Comparison of ENCODE assay signal across 13 mouse cellular contexts in the genomic region with DNA sequence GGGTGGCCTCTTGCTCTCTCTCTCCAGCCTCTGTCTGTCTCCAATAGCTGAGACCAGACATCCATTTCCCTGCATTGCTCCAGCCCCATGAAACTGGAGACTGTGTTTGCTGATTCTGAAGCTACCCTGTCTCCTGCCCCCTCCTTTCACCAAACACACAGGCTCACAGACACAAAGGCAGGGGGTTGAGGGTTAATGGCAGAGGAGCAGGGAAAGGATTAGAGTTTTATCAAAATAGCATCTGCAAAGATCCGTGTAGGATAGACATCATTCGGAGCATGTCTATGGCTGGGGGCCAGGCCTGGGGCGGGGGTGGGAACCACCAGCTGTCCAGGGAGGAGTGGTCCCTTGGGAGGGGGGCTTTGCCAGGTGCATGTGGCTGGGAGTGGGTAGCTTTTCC.
DNase-seq lines count a peak whose midpoint lies in the region; ATAC-seq and TF ChIP-seq lines count a peak whose summit lies in the region.
"Had no signal": no experiment of that assay in that cellular context is flagged by ENCODE, and none has a peak within 500 bp of the region (broad histone marks: within the 10 kb centered on the region; RNA-seq: fewer than 3 reads in every experiment).

No protein-coding gene starts in this region.

- peak; percentile 89 for ATAC-seq in embryonic facial prominence, embryonic 11.5 days (replicated peaks; ENCODE audit: insufficient number of reproducible peaks, low FRiP score, low TSS enrichment, low read depth)
- ATAC-seq in limb, embryonic 14.5 days (ENCODE audit: low FRiP score, low read depth): peak; percentile 78

- H3K4me1 ChIP-seq in heart, adult 2 months (ENCODE audit: control insufficient read depth, insufficient read depth, low read length): no peaks in the 10 kb centered on the region
- no peaks in the 10 kb centered on the region for H3K4me1 ChIP-seq in embryonic facial prominence, embryonic 11.5 days (ENCODE audit: control insufficient read depth, insufficient read depth, low read length)
- H3K4me1 ChIP-seq in limb, embryonic 14.5 days (ENCODE audit: control insufficient read depth, insufficient read depth, low read length): peaks cover 19% of the 10 kb centered on the region
- H3K4me1 ChIP-seq: megakaryocyte, embryonic 14.5 days had no signal

- H3K9me3 ChIP-seq in embryonic facial prominence, embryonic 11.5 days (replicated peaks; ENCODE audit: control insufficient read depth, low read length): no peaks in the 10 kb centered on the region
- no peaks in the 10 kb centered on the region for H3K9me3 ChIP-seq in limb, embryonic 14.5 days (ENCODE audit: control insufficient read depth, low read length)
- H3K9me3 ChIP-seq: heart, embryonic 12.5 days had no signal

- H3K4me2 ChIP-seq in embryonic facial prominence, embryonic 11.5 days (ENCODE audit: low read depth, low read length): no peak overlapping the region
- no peak overlapping the region for H3K4me2 ChIP-seq in limb, embryonic 14.5 days (replicated peaks; ENCODE audit: low read depth, low read length, severe bottlenecking)
- H3K4me2 ChIP-seq: heart, embryonic 12.5 days had no signal

- H3K9ac ChIP-seq in heart, adult 2 months (ENCODE audit: low read depth, low read length): no peak overlapping the region
- no peak overlapping the region for H3K9ac ChIP-seq in embryonic facial prominence, embryonic 11.5 days (replicated peaks; ENCODE audit: low read length)
- no peak overlapping the region for H3K9ac ChIP-seq in limb, embryonic 14.5 days (ENCODE audit: low read depth, low read length, severe bottlenecking)
- H3K9ac ChIP-seq: heart, embryonic 12.5 days; liver, embryonic 14.5 days had no signal

- no peak overlapping the region for H3K27ac ChIP-seq in heart, adult 2 months
- no peak overlapping the region for H3K27ac ChIP-seq in embryonic facial prominence, embryonic 11.5 days (replicated peaks; ENCODE audit: low read depth, low read length)
- H3K27ac ChIP-seq in limb, embryonic 14.5 days (replicated peaks; ENCODE audit: low read depth, low read length): no peak overlapping the region; the same call in 1 of the 2 replicates
- H3K27ac ChIP-seq: liver, embryonic 14.5 days had no signal

- H3K27me3 ChIP-seq in heart, adult 2 months (ENCODE audit: control insufficient read depth, insufficient read depth, low read length): no peaks in the 10 kb centered on the region
- no peaks in the 10 kb centered on the region for H3K27me3 ChIP-seq in embryonic facial prominence, embryonic 11.5 days (ENCODE audit: control insufficient read depth, insufficient read depth, low read length)
- H3K27me3 ChIP-seq in limb, embryonic 14.5 days (ENCODE audit: control insufficient read depth, insufficient read depth, low read length): no peaks in the 10 kb centered on the region
- H3K27me3 ChIP-seq: heart, embryonic 12.5 days; megakaryocyte, embryonic 14.5 days had no signal

- H3K36me3 ChIP-seq in heart, adult 2 months (ENCODE audit: control insufficient read depth, insufficient read depth, low read length): no peaks in the 10 kb centered on the region
- no peaks in the 10 kb centered on the region for H3K36me3 ChIP-seq in embryonic facial prominence, embryonic 11.5 days (replicated peaks; ENCODE audit: control insufficient read depth, insufficient read depth, low read depth, low read length)
- H3K36me3 ChIP-seq in limb, embryonic 14.5 days (ENCODE audit: control insufficient read depth, insufficient read depth, low read length): no peaks in the 10 kb centered on the region
- H3K36me3 ChIP-seq: heart, embryonic 12.5 days had no signal

- peak; percentile 58 for DNase-seq in heart, adult 11 months
- no peak for DNase-seq in heart, adult 2 months
- peak; percentile 48 for DNase-seq in brain, embryonic 14.5 days (ENCODE audit: low read depth)
- peak; percentile 56 for DNase-seq in embryonic facial prominence, embryonic 11.5 days (ENCODE audit: low spot score)
- peak; percentile 30 for DNase-seq in limb, embryonic 14.5 days (ENCODE audit: low spot score)
- no peak for DNase-seq in adrenal gland, adult 2 months
- DNase-seq in left cerebral cortex, adult 18-20 months (ENCODE audit: low spot score in 2 of 2): no peak
- no peak for DNase-seq in right cerebral cortex, postnatal 4 days
- DNase-seq: adrenal gland, adult 8-10 months; cerebellum, adult 11-12 months had no signal

- TF ChIP-seq CTCF in heart, adult 2 months (IDR thresholded peaks at IDR 0.05): no peak
- TF ChIP-seq CTCF in brain, embryonic 14.5 days (IDR thresholded peaks at IDR 0.05; ENCODE audit: borderline replicate concordance, extremely low read depth, insufficient read depth, insufficient read length): no peak

- intact Hi-C loops in heart, adult 2 months (cut with DNase I): no loop called here

- H3K4me3 ChIP-seq in heart, adult 2 months: no peak overlapping the region
- H3K4me3 ChIP-seq in embryonic facial prominence, embryonic 11.5 days (ENCODE audit: low read depth, low read length): no peak overlapping the region
- no peak overlapping the region for H3K4me3 ChIP-seq in limb, embryonic 14.5 days (replicated peaks; ENCODE audit: low read length)
- H3K4me3 ChIP-seq: heart, embryonic 12.5 days; megakaryocyte, embryonic 14.5 days had no signal

- no peaks in the 10 kb centered on the region for H3K79me2 ChIP-seq in heart, adult 2 months (replicated peaks; ENCODE audit: control insufficient read depth, insufficient read depth, low read length)

- TF ChIP-seq POLR2A in heart, adult 2 months (IDR thresholded peaks at IDR 0.05; ENCODE audit: insufficient read depth, low read depth, low read length): no peak
- TF ChIP-seq POLR2A in brain, embryonic 14.5 days (IDR thresholded peaks at IDR 0.05; ENCODE audit: borderline replicate concordance, extremely low read depth, insufficient read depth, insufficient read length, poor library complexity, severe bottlenecking): no peak
- no peak for TF ChIP-seq POLR2A in limb, embryonic 14.5 days (IDR thresholded peaks at IDR 0.05; ENCODE audit: borderline replicate concordance, extremely low read depth, insufficient read depth, insufficient read length)

- TF ChIP-seq EP300 in heart, adult 2 months (IDR thresholded peaks at IDR 0.05; ENCODE audit: insufficient read depth, low read depth, low read length): no peak

- 74% methylated on average over 3 of the region's 3 CpGs for WGBS in heart, adult 2 months
- WGBS in embryonic facial prominence, embryonic 11.5 days: 9% methylated on average over 3 of the region's 3 CpGs
- WGBS in limb, embryonic 14.5 days: 26% methylated on average over 3 of the region's 3 CpGs

Comparison
In these comparisons a context has a peak if more than half of its experiments do, and no peak if none do; other contexts are left out.
1. DNase-seq: peak in heart, adult 11 months (single experiment), brain, embryonic 14.5 days (single experiment), embryonic facial prominence, embryonic 11.5 days (single experiment) and limb, embryonic 14.5 days (single experiment); none in heart, adult 2 months (0 of 2), adrenal gland, adult 2 months (single experiment), left cerebral cortex, adult 18-20 months (0 of 2) and right cerebral cortex, postnatal 4 days (single experiment).